Mouse (Mus musculus) kidney, adult 2 months (tissue): ENCODE measurements at regions not wholly inside any gene's neighbourhood (a gene's known extent, or its start where the extent isn't known, plus 50 kb on each side); places are given as distances from the start of the nearest gene placed in this dataset.

Experiments used
- DNase-seq: peaks from one replicate; pipeline ENCODE4 v3.0.0; 2021
- H3K27ac ChIP-seq: fragments of 200-500 bp; 2 replicates; pipeline ENCODE4 v1.5.1; 2012; ENCODE audit warnings: low read depth, low read length, control low read depth, inconsistent platforms; ENCODE audit not compliant: insufficient read depth
- H3K27me3 ChIP-seq: fragments of 200-500 bp; replicated peaks from 2 replicates; pipeline ENCODE4 v1.6.1; 2012; ENCODE audit warnings: mild to moderate bottlenecking, moderate library complexity, low read length, inconsistent platforms; ENCODE audit not compliant: control insufficient read depth, insufficient read depth
- H3K36me3 ChIP-seq: fragments of 200-500 bp; 2 replicates; pipeline ENCODE4 v1.6.1; 2012; ENCODE audit warnings: mild to moderate bottlenecking, moderate library complexity, low read length, inconsistent platforms; ENCODE audit not compliant: control insufficient read depth, insufficient read depth
- H3K4me1 ChIP-seq: fragments of 200-500 bp; 2 replicates; pipeline ENCODE4 v1.6.1; 2011; ENCODE audit warnings: low read length; ENCODE audit not compliant: control insufficient read depth, insufficient read depth
- H3K4me3 ChIP-seq: fragments of 200-500 bp; 2 replicates; pipeline ENCODE4 v1.5.1; 2011; ENCODE audit warnings: mild to moderate bottlenecking, low read depth, low read length, control low read depth; ENCODE audit not compliant: insufficient read depth
- CTCF ChIP-seq: fragments of 200-500 bp; conservative IDR thresholded peaks from 2 replicates; pipeline ENCODE4 v1.5.1; 2011; ENCODE audit warnings: low read depth, mild to moderate bottlenecking, control low read depth, low read length, moderate library complexity, mixed read lengths; ENCODE audit not compliant: insufficient read depth, insufficient read length
- POLR2A ChIP-seq: fragments of 200-500 bp; IDR thresholded peaks from one replicate; pipeline ENCODE4 v1.6.1; 2011; ENCODE audit warnings: low read depth, low read length, control low read depth
- WGBS: fragments of 180-500 bp; shearing (Covaris S2); methylation state at CpG from one replicate; pipeline ENCODE4 v1.1.7; 2018; 5-methylcytosine and 5-hydroxymethylcytosine counted together

DNA sequence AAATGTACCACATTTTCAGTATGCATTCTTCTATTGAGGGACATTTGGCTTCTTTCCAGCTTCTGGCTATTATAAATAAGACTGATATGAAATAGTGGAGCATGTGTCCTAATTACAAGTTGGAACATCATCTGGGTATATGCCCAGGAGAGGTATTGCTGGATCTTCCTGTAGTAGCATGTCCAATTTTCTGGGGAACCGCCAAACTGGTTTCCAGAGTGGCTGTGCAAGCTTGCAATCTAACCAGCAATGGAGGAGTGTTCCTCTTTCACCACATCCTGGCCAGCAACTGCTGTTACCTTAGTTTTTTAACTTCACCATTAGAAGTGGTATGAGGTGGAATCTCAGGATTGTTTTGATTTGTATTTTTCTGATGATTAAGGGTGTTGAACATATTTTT lies 512.7 kb upstream of the Arrdc3 start:
- TF ChIP-seq POLR2A (no peak), CTCF (no peak)
- Histone ChIP-seq H3K4me1 (no peaks in the 10 kb centered on the region), H3K36me3 (no peaks in the 10 kb centered on the region), H3K27ac (no peak overlapping the region), H3K27me3 (no peaks in the 10 kb centered on the region), H3K4me3 (no peak overlapping the region)
- DNase-seq, result no peak
- 77% methylated on average over 1 of the region's 1 CpGs for WGBS

DNA sequence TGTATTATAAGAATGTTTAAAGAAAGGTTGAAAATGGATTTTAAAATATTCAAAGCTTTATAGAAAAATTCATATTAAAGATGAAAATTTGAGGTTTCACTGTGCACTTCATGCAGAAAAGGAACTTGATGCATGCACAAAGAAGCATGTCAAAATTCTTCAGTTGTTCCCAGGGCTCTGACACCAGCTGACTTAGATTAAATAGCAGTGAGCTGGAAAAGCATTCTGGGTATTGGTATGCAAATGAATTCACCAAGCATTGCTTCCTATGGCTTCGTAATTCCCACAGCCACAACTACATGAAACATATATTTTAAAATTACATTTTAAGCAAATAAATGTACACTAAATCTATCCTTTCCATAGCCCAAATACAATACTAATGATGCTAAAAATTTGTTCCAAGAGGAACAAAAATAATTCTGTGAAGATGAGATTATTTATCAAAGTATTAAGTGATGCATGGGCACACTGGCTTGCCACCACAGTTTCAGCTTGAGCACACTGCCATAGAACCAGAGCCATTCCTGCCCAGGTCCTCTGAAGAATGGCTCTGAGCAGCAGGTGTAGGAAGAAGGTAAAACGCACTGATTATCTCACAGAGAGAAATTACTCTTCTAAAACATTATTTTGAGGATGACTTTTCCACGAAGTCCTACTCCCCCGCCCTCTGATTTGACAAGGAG lies 501.8 kb upstream of the Arrdc3 start:
- DNase-seq, result no peak
- no peak for TF ChIP-seq CTCF
- no peak for TF ChIP-seq POLR2A
- WGBS, result 73% methylated on average over 4 of the region's 4 CpGs
- H3K27me3 ChIP-seq, result no peaks in the 10 kb centered on the region
- H3K27ac ChIP-seq, result no peak overlapping the region
- no peaks in the 10 kb centered on the region for H3K4me1 ChIP-seq
- H3K4me3 ChIP-seq, result no peak overlapping the region
- no peaks in the 10 kb centered on the region for H3K36me3 ChIP-seq

DNA sequence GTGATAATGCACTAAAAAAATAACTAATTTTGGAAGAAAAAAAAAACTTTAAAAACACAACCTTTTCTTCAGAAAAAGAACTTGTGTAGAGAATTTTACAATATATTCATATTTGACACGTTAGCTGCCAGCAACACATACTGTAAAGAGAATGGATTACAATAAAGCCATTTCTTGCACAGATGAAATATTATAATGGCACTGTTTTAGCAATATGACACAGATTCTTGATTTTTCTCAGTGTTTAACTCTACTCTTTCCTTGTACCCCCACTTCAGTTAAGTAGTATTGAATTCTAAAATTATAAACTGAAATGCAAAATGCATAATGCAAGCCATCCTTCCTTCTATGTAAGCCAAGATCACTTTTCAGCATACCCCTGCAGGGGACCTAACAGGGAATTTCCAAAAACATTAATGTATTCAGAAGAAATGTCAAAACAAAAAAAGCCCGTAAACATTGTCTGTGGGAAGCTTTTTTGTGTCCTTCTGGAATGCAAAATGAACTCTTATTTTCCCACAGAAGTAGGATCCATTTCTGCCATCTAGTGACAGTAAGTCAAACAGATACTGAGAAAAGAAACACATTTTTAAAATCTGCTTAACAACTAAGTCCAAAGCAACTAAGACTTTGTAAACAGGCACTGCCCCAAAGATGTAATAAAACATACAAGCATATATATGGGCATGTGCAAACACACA lies 501.1 kb upstream of the Arrdc3 start:
- H3K4me3 ChIP-seq, result no peak overlapping the region
- no peaks in the 10 kb centered on the region for H3K4me1 ChIP-seq
- DNase-seq, result no peak
- no peak overlapping the region for H3K27ac ChIP-seq
- no peaks in the 10 kb centered on the region for H3K27me3 ChIP-seq
- 71% methylated on average over 2 of the region's 2 CpGs for WGBS
- TF ChIP-seq POLR2A (no peak), CTCF (no peak)
- no peaks in the 10 kb centered on the region for H3K36me3 ChIP-seq

- H3K27me3 ChIP-seq, result no peaks in the 10 kb centered on the region
- TF ChIP-seq CTCF (no peak), POLR2A (no peak)
- no peak overlapping the region for H3K4me3 ChIP-seq
- no peaks in the 10 kb centered on the region for H3K4me1 ChIP-seq
- no peak for DNase-seq
- H3K27ac ChIP-seq, result no peak overlapping the region
- no peaks in the 10 kb centered on the region for H3K36me3 ChIP-seq
Observed at GRCm38 (mm10) chr13:80408928-80409327, 474.3 kb upstream of the Arrdc3 start.

GRCm38 (mm10) chr13:80409790-80410433 lies 473.3 kb upstream of the Arrdc3 start:
- Histone ChIP-seq H3K4me1 (no peaks in the 10 kb centered on the region), H3K27ac (no peak overlapping the region), H3K4me3 (no peak overlapping the region), H3K36me3 (no peaks in the 10 kb centered on the region), H3K27me3 (no peaks in the 10 kb centered on the region)
- no peak for DNase-seq
- TF ChIP-seq POLR2A (no peak), CTCF (no peak)

DNA sequence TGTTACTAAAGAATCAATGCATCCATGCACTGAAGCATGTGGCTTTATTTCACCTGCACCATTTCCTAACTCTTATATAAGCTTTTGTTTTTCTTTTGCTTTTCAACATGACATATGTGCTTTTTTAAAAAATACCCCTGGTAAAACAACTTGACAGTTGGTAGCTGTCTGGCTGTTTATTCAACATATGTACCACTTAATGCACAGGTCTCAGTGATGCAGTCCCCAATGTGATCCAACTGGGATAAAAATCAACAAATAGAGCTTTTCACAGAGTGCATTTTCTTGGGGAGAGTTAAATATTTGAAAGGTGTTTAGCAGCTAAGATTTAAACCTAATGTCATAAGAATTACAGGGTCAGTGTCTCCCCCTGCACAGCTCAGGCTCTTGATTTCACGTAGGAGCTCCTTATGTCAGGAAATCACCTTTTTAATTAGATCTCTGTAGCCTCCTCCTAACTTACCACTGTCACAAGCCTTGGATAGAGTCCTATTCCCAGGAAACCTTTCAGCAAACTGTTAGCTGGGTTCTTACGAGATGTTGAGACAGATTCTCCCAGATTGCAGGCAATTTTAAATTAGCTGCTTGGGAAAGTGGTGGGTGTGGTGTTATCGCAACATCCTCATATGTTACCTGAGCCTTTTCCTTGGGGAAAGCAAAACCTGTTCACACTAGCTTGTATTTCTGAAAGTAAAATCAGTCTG lies 464.6 kb upstream of the Arrdc3 start:
- Histone ChIP-seq H3K4me1 (no peaks in the 10 kb centered on the region), H3K36me3 (no peaks in the 10 kb centered on the region), H3K27me3 (no peaks in the 10 kb centered on the region), H3K4me3 (no peak overlapping the region), H3K27ac (no peak overlapping the region)
- no peak for TF ChIP-seq CTCF
- no peak for TF ChIP-seq POLR2A
- DNase-seq, result no peak
- WGBS, result 33% methylated on average over 3 of the region's 3 CpGs

- no peak for TF ChIP-seq POLR2A
- no peak for TF ChIP-seq CTCF
- 83% methylated on average over 2 of the region's 2 CpGs for WGBS
- H3K4me3 ChIP-seq, result no peak overlapping the region
- H3K36me3 ChIP-seq, result no peaks in the 10 kb centered on the region
- no peak overlapping the region for H3K27ac ChIP-seq
- no peak for DNase-seq
- no peaks in the 10 kb centered on the region for H3K4me1 ChIP-seq
- no peaks in the 10 kb centered on the region for H3K27me3 ChIP-seq
Observed at GRCm38 (mm10) chr13:80420341-80420740, 462.8 kb upstream of the Arrdc3 start.
